Mouse (Mus musculus): ENCODE measurements at regions not wholly inside any gene's neighbourhood (a gene's known extent, or its start where the extent isn't known, plus 50 kb on each side); places are given as distances from the start of the nearest gene placed in this dataset.

GRCm38 (mm10) chr13:99847531-99847930, 53.4 kb downstream of the Cartpt start:
- no peak for DNase-seq (ENCODE audit: low read depth, low spot score)
- Histone ChIP-seq H3K9me3 (replicated peaks; ENCODE audit: insufficient read depth, low read length) (no peaks in the 10 kb centered on the region), H3K36me3 (ENCODE audit: control insufficient read depth in 1 of 2, insufficient read depth in 2 of 2, low read length in 2 of 2) (no peaks in the 10 kb centered on the region), H3K4me3 (ENCODE audit: control insufficient read depth in 1 of 2, insufficient read depth in 1 of 2, low read depth in 2 of 2, low read length in 2 of 2) (no peak overlapping the region), H3K27ac (ENCODE audit: control insufficient read depth, low read depth, low read length) (no peak overlapping the region), H3K9ac (ENCODE audit: control insufficient read depth, low read depth, low read length, poor library complexity, severe bottlenecking) (no peak overlapping the region), H3K4me1 (ENCODE audit: control insufficient read depth in 1 of 2, insufficient read depth in 2 of 2, low read length in 2 of 2) (no peaks in the 10 kb centered on the region), H3K27me3 (ENCODE audit: control insufficient read depth in 1 of 2, insufficient read depth in 2 of 2, low read length in 2 of 2) (no peaks in the 10 kb centered on the region), H3K79me2 (ENCODE audit: control insufficient read depth, insufficient read depth, low read length, poor library complexity) (no peaks in the 10 kb centered on the region)
- TF ChIP-seq EP300 (IDR thresholded peaks at IDR 0.05; ENCODE audit: low read depth in 1 of 2, low read length in 2 of 2) (no peak), ETS1 (IDR thresholded peaks at IDR 0.05; ENCODE audit: low read depth, low read length) (no peak), UBTF (IDR thresholded peaks at IDR 0.05; ENCODE audit: borderline replicate concordance, insufficient read depth, low read depth, low read length) (no peak), KAT2A (conservative IDR thresholded peaks at IDR 0.05; ENCODE audit: low read depth, low read length) (no peak), ZNF384 (IDR thresholded peaks at IDR 0.05; ENCODE audit: low read depth, low read length) (no peak), NELFE (IDR thresholded peaks at IDR 0.05; ENCODE audit: low read depth, low read length) (no peak), MAZ (IDR thresholded peaks at IDR 0.05; ENCODE audit: low read depth, low read length) (no peak), ZC3H11A (IDR thresholded peaks at IDR 0.05; ENCODE audit: low read depth, low read length) (no peak)

- Histone ChIP-seq H3K9ac (ENCODE audit: control insufficient read depth, low read depth, low read length, poor library complexity, severe bottlenecking) (no peak overlapping the region), H3K27ac (ENCODE audit: control insufficient read depth, low read depth, low read length) (no peak overlapping the region), H3K9me3 (replicated peaks; ENCODE audit: insufficient read depth, low read length) (no peaks in the 10 kb centered on the region), H3K36me3 (ENCODE audit: control insufficient read depth in 1 of 2, insufficient read depth in 2 of 2, low read length in 2 of 2) (no peaks in the 10 kb centered on the region), H3K4me3 (ENCODE audit: control insufficient read depth in 1 of 2, insufficient read depth in 1 of 2, low read depth in 2 of 2, low read length in 2 of 2) (no peak overlapping the region), H3K4me1 (ENCODE audit: control insufficient read depth in 1 of 2, insufficient read depth in 2 of 2, low read length in 2 of 2) (no peaks in the 10 kb centered on the region), H3K79me2 (ENCODE audit: control insufficient read depth, insufficient read depth, low read length, poor library complexity) (no peaks in the 10 kb centered on the region), H3K27me3 (ENCODE audit: control insufficient read depth in 1 of 2, insufficient read depth in 2 of 2, low read length in 2 of 2) (no peaks in the 10 kb centered on the region)
- DNase-seq (ENCODE audit: low read depth, low spot score), result no peak
- TF ChIP-seq SIN3A (IDR thresholded peaks at IDR 0.05; ENCODE audit: low read length) (no peak), POLR2AphosphoS2 (IDR thresholded peaks at IDR 0.05; ENCODE audit: low read length) (no peak), BHLHE40 (IDR thresholded peaks at IDR 0.05; ENCODE audit: borderline replicate concordance, low read depth, low read length) (no peak), GABPA (IDR thresholded peaks at IDR 0.05; ENCODE audit: low read depth, low read length) (no peak), MXI1 (IDR thresholded peaks at IDR 0.05; ENCODE audit: low read depth, low read length) (no peak)
These were observed 58.3 kb downstream of the Cartpt start for GRCm38 (mm10) chr13:99842626-99843025.

GRCm38 (mm10) chr13:99839446-99839845, 61.4 kb downstream of the Cartpt start:
- H3K9ac ChIP-seq (ENCODE audit: control insufficient read depth, low read depth, low read length, poor library complexity, severe bottlenecking), result no peak overlapping the region
- no peak overlapping the region for H3K4me3 ChIP-seq (ENCODE audit: control insufficient read depth in 1 of 2, insufficient read depth in 1 of 2, low read depth in 2 of 2, low read length in 2 of 2)
- no peaks in the 10 kb centered on the region for H3K79me2 ChIP-seq (ENCODE audit: control insufficient read depth, insufficient read depth, low read length, poor library complexity)
- H3K27ac ChIP-seq (ENCODE audit: control insufficient read depth, low read depth, low read length), result no peak overlapping the region
- H3K27me3 ChIP-seq (ENCODE audit: control insufficient read depth in 1 of 2, insufficient read depth in 2 of 2, low read length in 2 of 2), result no peaks in the 10 kb centered on the region
- DNase-seq (ENCODE audit: low read depth, low spot score), result no peak
- no peaks in the 10 kb centered on the region for H3K9me3 ChIP-seq (replicated peaks; ENCODE audit: insufficient read depth, low read length)
- no peak for TF ChIP-seq MYB (IDR thresholded peaks at IDR 0.05; ENCODE audit: low read depth, low read length)
- TF ChIP-seq NRF1 (IDR thresholded peaks at IDR 0.05; ENCODE audit: insufficient read depth, low read depth, low read length, poor library complexity, severe bottlenecking), result no peak
- TF ChIP-seq ZKSCAN1 (IDR thresholded peaks at IDR 0.05; ENCODE audit: low read depth, low read length), result no peak
- TF ChIP-seq JUND (IDR thresholded peaks at IDR 0.05; ENCODE audit: low read depth, low read length), result no peak
- no peaks in the 10 kb centered on the region for H3K4me1 ChIP-seq (ENCODE audit: control insufficient read depth in 1 of 2, insufficient read depth in 2 of 2, low read length in 2 of 2)
- H3K36me3 ChIP-seq (ENCODE audit: control insufficient read depth in 1 of 2, insufficient read depth in 2 of 2, low read length in 2 of 2), result no peaks in the 10 kb centered on the region
